Mouse (Mus musculus) cerebellum, adult 8-10 months (tissue): ENCODE data around the gene Enho.

Experiments
- DNase-seq: peaks from one replicate; pipeline ENCODE4 v3.0.0; 2022

Gene Enho

DNA sequence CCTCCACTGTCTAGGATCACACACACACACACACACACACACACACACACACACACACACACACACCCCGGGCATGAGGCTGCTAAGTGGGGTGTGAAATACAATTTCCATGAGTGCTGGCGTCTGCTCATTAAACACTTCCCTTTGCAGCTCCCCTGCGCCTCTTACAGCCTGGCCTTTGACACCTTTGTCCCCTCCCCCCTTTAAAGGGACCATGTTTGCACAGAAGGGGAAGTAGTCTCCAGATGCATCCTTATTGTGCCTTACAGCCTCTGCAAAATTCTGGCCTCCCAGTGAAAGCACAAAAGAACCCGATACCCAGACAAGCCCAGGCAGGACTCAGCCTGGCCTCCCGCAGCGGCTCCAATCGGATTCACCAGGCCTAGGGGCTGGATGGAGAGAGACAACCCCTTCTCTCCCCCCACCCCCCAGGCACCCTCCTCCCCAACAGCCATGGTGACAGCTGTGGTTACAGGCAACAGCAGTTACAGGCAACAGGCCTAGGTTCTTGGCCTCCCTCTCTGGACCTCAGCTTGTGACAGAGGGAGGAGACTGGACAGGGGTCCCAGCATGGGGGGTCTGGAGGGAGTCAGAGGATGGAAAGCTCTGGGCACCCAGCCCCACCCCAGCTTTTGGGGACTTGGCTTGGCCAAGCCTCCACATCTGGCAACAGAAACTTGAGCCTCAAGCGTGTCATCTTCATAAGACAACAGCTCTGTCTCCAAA, 11.8 kb downstream of the Enho start:
- no peak for DNase-seq

GRCm38 (mm10) chr4:41622071-41622470, 18.1 kb downstream of the Enho start:
- no peak for DNase-seq

DNA sequence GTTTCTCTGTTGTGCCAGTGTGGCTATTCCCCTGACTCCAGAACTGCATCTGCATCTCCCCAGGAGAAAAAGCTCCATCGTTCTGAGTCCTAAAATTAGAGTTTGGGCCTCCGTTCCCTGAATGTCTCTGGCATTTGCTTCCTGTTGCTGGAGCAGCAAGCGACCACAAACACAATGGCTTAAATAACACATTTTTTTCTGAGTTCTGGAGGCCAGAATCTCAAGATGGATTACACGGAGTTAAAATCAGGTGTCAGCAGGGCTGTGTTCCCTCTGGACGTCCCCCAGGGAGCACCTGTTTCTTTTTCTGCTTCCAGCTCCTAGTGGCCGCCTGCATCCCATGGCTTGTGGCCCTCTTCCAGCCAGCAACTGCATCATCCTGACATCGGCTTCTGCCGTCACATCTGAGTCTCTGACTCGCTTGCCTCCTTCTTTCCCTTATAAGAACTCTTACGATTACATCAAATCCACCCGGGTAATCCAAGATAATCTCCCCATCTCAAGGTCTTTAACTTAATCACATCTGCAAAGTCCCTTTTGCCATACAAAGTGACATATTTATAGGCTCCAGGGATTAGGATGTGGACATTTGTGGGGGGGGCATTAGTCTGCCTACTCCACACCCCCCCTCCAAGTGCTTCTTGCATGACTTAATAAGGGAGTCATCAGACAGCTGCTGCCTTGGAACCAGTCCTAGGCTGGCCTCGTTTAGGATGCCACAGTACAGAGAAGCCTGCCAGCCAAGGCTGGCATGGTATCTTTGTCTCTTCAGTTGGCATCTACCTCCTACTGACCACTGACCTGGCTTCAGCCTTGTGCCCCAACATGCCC, 21.0 kb downstream of the Enho start:
- peak; percentile 82 for DNase-seq

DNA sequence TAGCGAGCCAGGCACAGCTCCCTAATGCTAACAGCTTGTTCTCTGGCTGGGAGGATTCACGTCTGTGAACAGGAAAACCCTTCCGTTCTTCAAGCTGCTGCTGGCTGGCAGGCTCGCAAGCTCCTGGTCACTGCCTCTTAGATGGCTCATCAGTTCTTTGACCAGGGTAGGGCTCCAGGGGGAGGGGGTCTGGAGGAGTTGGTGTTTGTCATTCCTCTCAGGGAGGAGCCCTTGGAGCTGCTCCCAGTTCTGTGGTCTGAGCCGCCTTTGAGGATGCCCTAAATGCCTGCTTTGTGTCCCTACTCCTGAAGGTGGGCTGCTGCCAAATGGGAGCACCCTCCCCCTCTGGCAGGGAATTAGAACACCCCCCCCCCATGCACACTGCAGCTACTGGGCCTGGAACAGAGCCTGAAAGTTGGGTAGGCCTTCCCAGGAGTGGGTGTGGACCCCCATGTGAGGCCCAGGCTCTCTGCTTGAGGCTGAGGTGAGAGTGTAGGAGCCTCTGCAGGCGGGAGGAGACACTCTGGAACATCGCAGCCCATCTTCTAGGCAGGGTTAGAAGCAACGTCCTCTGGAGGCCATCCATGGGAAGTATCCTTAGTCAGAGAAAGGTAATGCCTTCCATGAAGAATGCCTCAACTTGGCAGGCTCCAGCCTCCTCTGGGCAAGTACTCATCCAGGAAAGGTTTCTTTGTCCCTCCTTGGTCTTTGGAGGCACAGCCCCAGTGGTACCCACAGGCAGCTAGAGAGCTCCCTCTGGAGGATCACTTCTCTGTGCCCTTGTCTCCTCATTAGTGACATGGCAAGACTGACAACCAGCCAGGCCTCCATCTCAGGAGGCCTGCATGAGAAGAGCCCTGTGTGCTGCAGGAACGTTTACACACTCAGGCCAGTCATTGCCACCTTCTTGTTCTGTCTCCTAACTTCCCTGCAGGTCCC, 24.2 kb downstream of the Enho start:
- DNase-seq, result peak; percentile 45

DNA sequence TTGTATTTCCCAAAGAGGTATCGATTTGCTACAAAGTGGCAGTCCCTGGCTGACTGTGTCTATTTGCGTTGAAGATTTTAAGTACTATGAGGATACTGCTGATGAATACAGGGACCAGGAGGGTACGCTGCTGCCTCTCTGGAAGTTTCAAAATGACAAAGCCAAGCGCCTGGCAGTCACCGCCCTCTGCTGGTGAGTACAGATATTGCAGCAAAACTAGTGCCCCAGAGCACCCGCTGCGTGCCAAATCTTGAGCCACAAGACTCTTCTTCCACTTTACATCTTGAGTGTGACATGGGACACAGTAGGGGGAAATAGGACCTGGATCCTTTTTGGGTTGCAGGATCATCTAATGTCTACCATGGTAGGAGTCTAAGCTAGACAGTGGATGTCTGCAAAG, 26.0 kb downstream of the Enho start:
- peak; percentile 89 for DNase-seq

DNA sequence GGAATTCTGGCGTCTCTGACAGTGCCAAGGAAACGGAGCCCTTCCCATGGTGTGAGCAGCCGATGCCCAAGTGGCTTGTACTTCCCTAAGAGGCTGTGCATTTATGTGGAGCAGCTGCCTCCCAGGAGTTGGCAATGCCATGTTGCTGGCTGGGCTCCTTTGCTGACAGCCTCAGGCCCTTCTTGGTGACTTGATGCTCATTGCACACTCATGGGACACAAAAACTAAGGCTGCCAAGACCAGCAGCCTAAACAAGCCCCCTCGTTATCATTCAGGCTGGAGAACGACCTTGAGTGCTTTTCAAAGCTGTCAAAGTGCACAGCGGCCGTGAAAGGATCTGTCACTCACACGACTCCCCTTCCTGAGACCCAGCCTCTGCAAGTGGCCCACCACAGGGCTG, 28.0 kb downstream of the Enho start:
- no peak for DNase-seq

- DNase-seq, result no peak
Observed at GRCm38 (mm10) chr4:41610594-41610980, 29.5 kb downstream of the Enho start.

DNA sequence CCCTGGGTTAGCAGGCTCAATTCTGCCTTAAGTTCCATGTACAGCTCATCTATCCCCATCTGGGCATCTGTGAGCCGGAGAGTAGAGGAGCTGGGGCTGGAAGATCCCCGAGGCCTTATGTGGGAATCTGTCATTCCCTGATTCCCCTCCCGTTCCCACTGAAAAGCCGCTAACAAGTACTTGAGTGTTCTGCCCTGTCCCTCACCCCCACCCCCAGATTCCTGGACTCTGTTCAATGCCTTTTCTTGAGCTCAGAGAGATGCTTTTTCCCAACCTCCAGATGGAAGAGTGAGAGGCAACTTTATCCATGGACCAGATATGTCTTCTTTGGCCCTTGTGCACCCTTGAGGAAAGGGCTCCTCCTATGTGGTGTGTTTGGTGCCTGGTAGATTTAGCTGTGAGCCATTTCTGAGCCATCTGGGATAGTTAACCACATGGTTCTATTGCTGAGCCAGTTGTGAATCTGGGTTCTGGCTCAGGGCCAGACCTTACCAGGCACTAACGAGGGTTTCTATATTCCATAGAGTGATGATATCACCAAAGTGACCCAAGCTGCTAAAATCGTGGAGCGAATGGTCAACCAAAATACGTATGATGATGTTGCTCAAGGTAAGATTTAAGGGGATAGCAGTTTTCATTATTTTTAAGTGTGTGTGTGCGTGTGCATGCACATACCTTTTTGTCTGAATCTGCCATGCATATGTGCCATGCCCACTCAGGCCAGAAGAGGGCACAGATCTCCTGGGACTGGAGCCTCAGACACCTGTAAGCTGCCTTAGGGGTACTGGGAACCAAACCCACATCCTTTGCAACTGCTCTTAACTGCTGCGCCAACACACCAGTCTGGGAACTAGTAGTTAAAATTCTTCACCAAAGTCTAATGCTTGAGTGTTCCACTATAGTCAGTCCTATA, 30.2 kb downstream of the Enho start:
- no peak for DNase-seq

DNA sequence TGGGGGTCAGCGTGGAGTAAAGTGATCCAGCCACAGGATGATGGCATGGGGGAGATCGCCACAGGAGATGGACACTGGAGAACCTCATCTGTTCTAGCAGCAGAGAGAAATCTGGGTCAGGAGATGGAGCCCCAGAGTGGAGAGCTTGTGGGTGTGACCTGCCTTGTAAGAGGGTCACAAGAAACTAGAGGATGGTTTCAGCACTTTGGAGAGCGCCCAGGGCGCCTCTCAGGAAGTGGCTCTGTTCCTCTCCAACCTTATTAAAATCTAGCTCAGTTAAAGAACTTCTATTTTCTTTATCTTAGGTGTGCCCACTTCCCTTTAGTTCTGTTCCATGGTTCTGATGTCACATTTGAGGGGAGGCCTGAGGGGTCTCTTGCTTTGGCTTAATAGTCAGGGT, 33.3 kb downstream of the Enho start:
- no peak for DNase-seq

DNA sequence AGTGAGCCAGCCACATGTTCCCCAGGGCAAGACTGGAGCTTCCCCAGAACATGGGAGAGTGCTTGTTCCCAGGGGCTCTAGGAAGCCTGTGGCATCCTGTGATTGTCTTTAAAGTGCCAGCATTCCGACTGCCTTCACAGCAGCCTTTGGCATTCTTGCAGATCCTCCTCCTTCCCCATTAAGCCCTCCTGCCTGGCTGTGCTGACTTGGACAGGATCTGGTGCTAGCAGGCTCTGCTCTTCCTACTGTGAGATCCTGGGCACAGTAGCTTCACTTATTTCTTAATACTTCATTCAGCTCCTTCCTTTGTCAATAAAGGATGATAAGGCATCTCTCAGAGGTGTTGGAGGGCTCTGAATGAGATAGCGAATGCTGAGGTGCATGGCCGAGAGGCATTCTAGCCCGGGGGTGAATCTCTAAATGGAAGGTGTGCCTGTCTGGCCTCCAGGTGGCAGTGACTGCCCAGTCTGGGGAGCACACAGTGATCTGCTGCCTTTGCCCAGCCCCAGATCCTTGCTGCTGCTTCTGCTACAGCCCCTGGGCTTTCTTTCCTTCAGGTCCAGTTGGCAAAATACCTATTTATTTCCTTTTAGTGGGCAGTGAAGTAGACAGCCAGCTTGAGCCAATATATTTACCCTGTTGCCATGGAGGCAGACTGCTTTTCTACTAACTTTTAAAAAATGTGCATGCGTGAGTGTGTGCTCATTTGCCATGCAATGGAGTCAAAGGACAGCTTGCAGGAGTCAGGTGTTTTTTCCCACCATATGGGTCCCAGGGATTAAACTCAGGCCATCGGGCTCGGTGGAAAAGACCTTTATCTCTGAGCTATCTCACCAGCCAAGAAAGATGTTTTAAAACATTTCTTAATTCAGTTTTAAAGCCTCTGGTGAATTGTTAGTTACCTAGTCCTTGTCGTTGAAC, 35.4 kb downstream of the Enho start:
- DNase-seq, result peak; percentile 77

GRCm38 (mm10) chr4:41602818-41603217, 37.3 kb downstream of the Enho start:
- no peak for DNase-seq
